Mouse (Mus musculus) olfactory bulb, adult 2 months (tissue): Measurements from ENCODE around the gene Abcf1. TPM values are rescaled to one million over a fixed set of nuclear protein-coding genes. Genes with fewer than 3 reads are reported as not detected.

Experiments used
- H3K27ac ChIP-seq: fragments of 200-500 bp; 2 replicates; pipeline ENCODE4 v1.5.1; 2012; ENCODE audit warnings: low read depth, low read length; ENCODE audit not compliant: insufficient read depth
- H3K4me1 ChIP-seq: fragments of 200-500 bp; 2 replicates; pipeline ENCODE4 v1.6.1; 2012; ENCODE audit warnings: low read length; ENCODE audit not compliant: control insufficient read depth, insufficient read depth
- H3K4me3 ChIP-seq: fragments of 200-500 bp; 2 replicates; pipeline ENCODE4 v1.5.1; 2012; ENCODE audit warnings: mild to moderate bottlenecking, low read depth, low read length, moderate library complexity; ENCODE audit not compliant: insufficient read depth
- CTCF ChIP-seq: fragments of 200-500 bp; IDR thresholded peaks from 2 replicates; pipeline ENCODE4 v1.5.1; 2012; ENCODE audit warnings: low read depth, mild to moderate bottlenecking, low read length, moderate library complexity; ENCODE audit not compliant: insufficient read depth
- POLR2A ChIP-seq: fragments of 200-500 bp; IDR thresholded peaks from 2 replicates; pipeline ENCODE4 v1.6.1; 2012; ENCODE audit warnings: mild to moderate bottlenecking, low read depth, low read length, moderate library complexity; ENCODE audit not compliant: insufficient read depth
- WGBS: fragments of 180-500 bp; shearing (Covaris S2); methylation state at CpG from one replicate; pipeline ENCODE4 v1.1.7; 2018; 5-methylcytosine and 5-hydroxymethylcytosine counted together
- polyA plus RNA-seq: library from polyadenylated mRNA; stranded (reverse); fragments of >200 nt; gene quantifications from 2 replicates; pipeline ENCODE4 v1.2.4, GENCODE M21; 2012; ENCODE audit warnings: low replicate concordance; ENCODE audit not compliant: missing spikeins, insufficient read depth, insufficient read length

The Abcf1 gene
- polyA plus RNA-seq, 1 experiment = not detected

DNA sequence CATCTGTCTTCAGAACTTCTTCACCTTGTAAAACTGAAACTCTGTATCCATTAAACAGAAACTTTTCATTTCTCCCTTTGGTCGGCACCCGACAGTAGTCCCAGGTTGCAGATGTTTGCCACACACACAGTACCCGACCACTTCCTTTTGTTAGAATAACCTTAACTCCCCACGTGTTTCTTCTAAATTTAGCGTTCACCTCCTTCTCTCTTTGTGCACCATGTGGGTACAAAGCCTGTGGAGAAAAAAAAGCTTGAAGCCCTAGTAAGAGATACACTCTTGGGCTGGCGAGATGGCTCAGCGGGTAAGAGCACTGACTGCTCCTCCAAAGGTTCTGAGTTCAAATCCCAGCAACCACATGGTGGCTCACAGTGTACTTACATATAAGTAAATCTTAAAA, 29.8 kb upstream of the Abcf1 start:
- Histone ChIP-seq H3K27ac (no peak overlapping the region), H3K4me1 (peaks cover 17% of the 10 kb centered on the region), H3K4me3 (no peak overlapping the region)
- 55% methylated on average over 7 of the region's 7 CpGs for WGBS
- TF ChIP-seq CTCF (no peak), POLR2A (no peak)

GRCm38 (mm10) chr17:35998545-35999305, 29.2 kb upstream of the Abcf1 start:
- peaks cover 17% of the 10 kb centered on the region for H3K4me1 ChIP-seq
- H3K4me3 ChIP-seq = no peak overlapping the region
- no peak overlapping the region for H3K27ac ChIP-seq
- TF ChIP-seq POLR2A (no peak), CTCF (no peak)
- 71% methylated on average over 6 of the region's 6 CpGs for WGBS

GRCm38 (mm10) chr17:35997713-35998510, 28.4 kb upstream of the Abcf1 start:
- no peak for TF ChIP-seq CTCF
- WGBS = 51% methylated on average over 12 of the region's 12 CpGs
- Histone ChIP-seq H3K4me3 (no peak overlapping the region), H3K27ac (no peak overlapping the region), H3K4me1 (peaks cover 16% of the 10 kb centered on the region)

- H3K4me1 ChIP-seq = peaks cover 14% of the 10 kb centered on the region
- TF ChIP-seq CTCF (peak; percentile 74), POLR2A (no peak)
- no peak overlapping the region for H3K4me3 ChIP-seq
- under 1% methylated on average over 11 of the region's 11 CpGs for WGBS
- H3K27ac ChIP-seq = no peak overlapping the region
Measured at GRCm38 (mm10) chr17:35996949-35997348, 27.4 kb upstream of the Abcf1 start.

- 2% methylated on average over 14 of the region's 14 CpGs for WGBS
- H3K4me3 ChIP-seq = peak overlapping the region; percentile 55
- TF ChIP-seq POLR2A (no peak), CTCF (no peak)
- peaks cover 15% of the 10 kb centered on the region for H3K4me1 ChIP-seq
- no peak overlapping the region for H3K27ac ChIP-seq
Measured at GRCm38 (mm10) chr17:35994879-35995240, 25.3 kb upstream of the Abcf1 start.

- Histone ChIP-seq H3K4me3 (peak overlapping the region; percentile 55), H3K27ac (peak overlapping the region; percentile 79; the same call in 1 of the 2 replicates), H3K4me1 (peaks cover 15% of the 10 kb centered on the region)
- WGBS = 2% methylated on average over 31 of the region's 31 CpGs
- TF ChIP-seq CTCF = no peak
- peak; percentile 64 for TF ChIP-seq POLR2A
Measured at GRCm38 (mm10) chr17:35994175-35994878, 24.8 kb upstream of the Abcf1 start.

DNA sequence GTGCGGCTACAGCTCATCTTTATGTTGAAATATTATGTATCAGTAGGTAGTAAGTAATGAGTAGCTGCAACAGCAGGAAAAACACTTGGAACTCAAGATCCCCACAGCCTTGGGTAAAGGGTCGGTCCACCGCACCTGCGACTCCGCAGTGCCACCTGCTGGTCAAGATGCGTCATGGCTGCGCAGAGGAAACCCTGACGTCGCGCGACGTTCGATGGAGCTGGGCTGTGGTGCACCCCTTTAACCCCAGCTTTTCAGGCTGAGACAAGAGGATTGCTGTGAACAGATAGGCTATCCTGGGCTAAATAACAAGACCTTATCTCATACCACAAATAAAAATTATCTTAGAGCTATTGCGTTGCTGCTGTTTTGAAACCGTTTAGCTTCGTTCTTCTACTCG, 24.1 kb upstream of the Abcf1 start:
- H3K4me3 ChIP-seq = no peak overlapping the region
- peaks cover 15% of the 10 kb centered on the region for H3K4me1 ChIP-seq
- WGBS = 3% methylated on average over 17 of the region's 17 CpGs
- no peak overlapping the region for H3K27ac ChIP-seq
- TF ChIP-seq CTCF = peak; percentile 97
- no peak for TF ChIP-seq POLR2A

- TF ChIP-seq POLR2A (no peak), CTCF (no peak)
- WGBS = 30% methylated on average over 10 of the region's 10 CpGs
- Histone ChIP-seq H3K4me1 (peaks cover 7% of the 10 kb centered on the region), H3K4me3 (peak overlapping the region; percentile 19), H3K27ac (no peak overlapping the region)
Measured at GRCm38 (mm10) chr17:35991781-35992180, 22.2 kb upstream of the Abcf1 start.

GRCm38 (mm10) chr17:35981776-35982175, 12.2 kb upstream of the Abcf1 start:
- Histone ChIP-seq H3K27ac (no peak overlapping the region), H3K4me1 (peaks cover 14% of the 10 kb centered on the region), H3K4me3 (no peak overlapping the region)
- 88% methylated on average over 9 of the region's 9 CpGs for WGBS
- no peak for TF ChIP-seq CTCF
- no peak for TF ChIP-seq POLR2A
